Mouse (Mus musculus): Measurements from ENCODE around the gene Hmgcl. TPM values are rescaled to one million over a fixed set of nuclear protein-coding genes. Genes with fewer than 3 reads are reported as not detected.
"Not testable (repeated sequence)": the region's sequence is repeated elsewhere in the genome, so short reads cannot be mapped to it uniquely, and the experiment has no call there.

Hmgcl gene
- polyA plus RNA-seq, 2 experiments, result 69.7 to 93.4 TPM

DNA sequence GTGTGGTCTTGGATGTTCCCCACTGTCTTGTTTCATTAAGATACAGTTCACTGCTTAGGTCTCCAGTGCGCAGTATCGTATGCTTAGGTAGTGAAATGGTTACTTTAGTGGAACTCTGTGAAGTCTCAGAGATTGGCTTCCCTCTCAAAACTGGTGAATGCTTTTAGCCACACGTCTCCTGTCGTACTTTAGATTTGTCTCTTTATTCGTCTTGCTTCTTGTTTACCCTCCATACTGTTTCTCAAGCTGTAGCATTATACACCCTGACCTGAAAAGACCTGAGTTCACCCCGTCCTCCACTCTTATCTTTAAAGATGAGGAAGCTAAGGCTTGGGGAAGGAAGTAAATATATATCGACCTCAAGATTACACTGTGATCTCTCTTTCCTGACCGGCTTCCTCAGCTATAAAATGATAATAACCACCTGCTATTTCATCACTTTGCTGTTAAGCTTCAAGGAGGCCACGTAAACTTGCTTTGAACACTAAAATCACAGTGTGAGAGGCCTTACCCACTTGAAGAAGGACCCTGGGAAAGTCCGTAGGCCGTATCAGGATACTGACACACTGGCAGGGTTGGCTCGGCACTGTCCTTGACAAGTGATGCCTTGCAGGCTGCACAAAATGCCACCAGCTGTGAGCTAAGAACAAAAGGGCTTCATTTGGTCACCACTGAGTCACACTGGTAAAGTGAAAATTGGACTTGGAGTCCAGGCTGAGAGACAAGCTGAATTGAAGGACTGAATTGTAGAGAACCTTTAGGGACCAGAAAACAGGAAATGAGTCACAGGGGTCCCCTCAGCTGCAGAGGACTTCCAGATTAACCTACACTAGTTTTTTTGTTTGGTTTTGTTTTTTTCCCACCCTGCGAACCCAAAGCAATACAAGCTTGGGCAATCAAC, 26.9 kb downstream of the Hmgcl start:
- Histone ChIP-seq H3K4me2 (replicated peaks; ENCODE audit: low read depth, low read length, severe bottlenecking) (peak overlapping the region; percentile 91), H3K27me3 (ENCODE audit: control insufficient read depth, insufficient read depth, low read length) (no peaks in the 10 kb centered on the region), H3K9me3 (ENCODE audit: control insufficient read depth, low read length) (no peaks in the 10 kb centered on the region), H3K36me3 (ENCODE audit: control insufficient read depth, insufficient read depth, low read length) (peaks cover 58% of the 10 kb centered on the region), H3K4me1 (ENCODE audit: control insufficient read depth, insufficient read depth, low read length) (peaks cover 7% of the 10 kb centered on the region), H3K4me3 (replicated peaks; ENCODE audit: low read length) (peak overlapping the region; percentile 98), H3K27ac (replicated peaks; ENCODE audit: low read depth, low read length) (no peak overlapping the region), H3K9ac (ENCODE audit: low read depth, low read length, severe bottlenecking) (peak overlapping the region; percentile 87; the same call in 1 of the 2 replicates)
- ATAC-seq (ENCODE audit: low FRiP score, low read depth) (no peak), DNase-seq (ENCODE audit: low spot score) (no peak)
- no peak for TF ChIP-seq POLR2A (IDR thresholded peaks at IDR 0.05; ENCODE audit: borderline replicate concordance, extremely low read depth, insufficient read depth, insufficient read length)
- 70% methylated on average over 13 of the region's 13 CpGs for WGBS

DNA sequence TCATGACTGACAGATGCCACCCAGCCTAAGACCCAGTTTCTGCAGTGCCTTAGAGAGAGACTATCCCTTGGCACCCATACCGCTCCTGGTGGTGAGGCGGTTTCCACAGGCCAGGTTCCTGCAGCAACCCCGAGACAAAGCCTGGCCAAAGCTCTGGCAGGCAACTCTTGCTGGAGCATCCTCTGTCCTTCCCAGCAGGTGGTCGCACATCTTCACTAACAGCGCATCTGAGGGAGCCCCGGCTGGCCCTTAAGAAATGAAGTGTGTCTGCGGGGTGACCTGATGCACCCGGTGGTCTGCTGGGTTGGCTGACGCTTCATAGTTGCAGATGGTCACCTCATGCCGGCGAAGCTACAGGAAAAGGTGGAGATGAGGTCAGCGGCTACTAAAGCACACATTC, 29.9 kb downstream of the Hmgcl start:
- ATAC-seq (ENCODE audit: low FRiP score, low read depth), result no peak
- Histone ChIP-seq H3K9me3 (ENCODE audit: control insufficient read depth, low read length) (no peaks in the 10 kb centered on the region), H3K9ac (ENCODE audit: low read depth, low read length, severe bottlenecking) (no peak overlapping the region), H3K27ac (replicated peaks; ENCODE audit: low read depth, low read length) (no peak overlapping the region), H3K36me3 (ENCODE audit: control insufficient read depth, insufficient read depth, low read length) (peaks cover 50% of the 10 kb centered on the region), H3K4me3 (replicated peaks; ENCODE audit: low read length) (no peak overlapping the region), H3K4me2 (replicated peaks; ENCODE audit: low read depth, low read length, severe bottlenecking) (no peak overlapping the region), H3K27me3 (ENCODE audit: control insufficient read depth, insufficient read depth, low read length) (no peaks in the 10 kb centered on the region), H3K4me1 (ENCODE audit: control insufficient read depth, insufficient read depth, low read length) (peaks cover 7% of the 10 kb centered on the region)
- no peak for TF ChIP-seq POLR2A (IDR thresholded peaks at IDR 0.05; ENCODE audit: borderline replicate concordance, extremely low read depth, insufficient read depth, insufficient read length)
- WGBS, result 93% methylated on average over 12 of the region's 12 CpGs
- no peak for DNase-seq (ENCODE audit: low spot score)

DNA sequence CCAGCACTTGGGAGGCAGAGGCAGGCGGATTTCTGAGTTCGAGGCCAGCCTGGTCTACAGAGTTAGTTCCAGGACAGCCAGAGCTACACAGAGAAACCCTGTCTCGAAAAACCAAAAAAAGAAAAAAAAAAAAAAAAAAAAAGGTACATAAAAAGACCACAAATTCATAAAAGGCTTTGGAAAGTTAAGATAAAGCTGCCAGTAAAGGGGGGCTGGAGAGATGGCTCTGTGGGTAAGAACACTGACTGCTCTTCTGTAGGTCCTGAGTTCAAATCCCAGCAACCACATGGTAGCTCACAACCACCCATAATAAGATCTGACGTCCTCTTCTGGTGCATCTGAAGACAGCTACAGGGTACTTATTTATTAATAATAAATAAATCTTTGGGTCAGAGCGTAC, 34.0 kb downstream of the Hmgcl start:
- not testable (repeated sequence) for DNase-seq (ENCODE audit: low spot score)
- 96% methylated on average over 5 of the region's 5 CpGs for WGBS
- H3K36me3 ChIP-seq (ENCODE audit: control insufficient read depth, insufficient read depth, low read length), result peaks cover 72% of the 10 kb centered on the region

DNA sequence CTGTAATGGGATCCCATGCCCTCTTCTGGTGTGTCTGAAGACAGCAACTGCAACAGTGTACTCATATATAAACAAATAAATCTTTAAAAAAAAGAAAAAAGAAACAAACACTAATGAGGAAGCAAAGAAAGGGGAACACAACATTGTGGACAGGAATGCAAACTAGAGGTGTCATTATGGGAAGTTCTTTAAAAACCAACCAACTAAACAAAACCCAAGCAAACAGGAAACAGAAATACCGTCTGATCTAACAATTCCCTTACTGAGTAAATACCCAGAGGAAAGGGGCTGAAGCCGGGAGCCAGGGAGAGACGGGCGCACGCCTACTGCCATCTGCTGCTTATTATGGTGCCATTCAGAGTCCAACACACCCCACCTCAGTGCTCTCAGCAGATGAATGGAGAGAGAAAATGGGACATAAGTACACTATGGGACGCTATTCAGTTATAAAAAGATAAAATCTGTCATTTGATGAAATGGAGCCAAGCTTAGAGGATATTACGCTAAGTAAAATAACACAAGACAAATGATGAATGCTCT, 35.3 kb downstream of the Hmgcl start:
- Histone ChIP-seq H3K4me3 (replicated peaks; ENCODE audit: low read length) (no peak overlapping the region), H3K27ac (replicated peaks; ENCODE audit: low read depth, low read length) (no peak overlapping the region), H3K36me3 (ENCODE audit: control insufficient read depth, insufficient read depth, low read length) (peaks cover 60% of the 10 kb centered on the region), H3K27me3 (ENCODE audit: control insufficient read depth, insufficient read depth, low read length) (no peaks in the 10 kb centered on the region), H3K9me3 (ENCODE audit: control insufficient read depth, low read length) (no peaks in the 10 kb centered on the region), H3K4me1 (ENCODE audit: control insufficient read depth, insufficient read depth, low read length) (peaks cover 8% of the 10 kb centered on the region), H3K9ac (ENCODE audit: low read depth, low read length, severe bottlenecking) (no peak overlapping the region), H3K4me2 (replicated peaks; ENCODE audit: low read depth, low read length, severe bottlenecking) (no peak overlapping the region)
- ATAC-seq (ENCODE audit: low FRiP score, low read depth) (no peak), DNase-seq (ENCODE audit: low spot score) (no peak)
- 77% methylated on average over 7 of the region's 7 CpGs for WGBS
- TF ChIP-seq POLR2A (IDR thresholded peaks at IDR 0.05; ENCODE audit: borderline replicate concordance, extremely low read depth, insufficient read depth, insufficient read length), result no peak

More for the DNA sequence above, 34.0 kb downstream of the Hmgcl start:
- not testable (repeated sequence) for H3K4me1 ChIP-seq (ENCODE audit: control insufficient read depth, insufficient read depth, low read length); H3K4me3 ChIP-seq (replicated peaks; ENCODE audit: low read length); H3K9ac ChIP-seq (ENCODE audit: low read depth, low read length, severe bottlenecking); H3K27me3 ChIP-seq (ENCODE audit: control insufficient read depth, insufficient read depth, low read length); ATAC-seq (ENCODE audit: low FRiP score, low read depth); H3K4me2 ChIP-seq (replicated peaks; ENCODE audit: low read depth, low read length, severe bottlenecking); H3K27ac ChIP-seq (replicated peaks; ENCODE audit: low read depth, low read length); H3K9me3 ChIP-seq (ENCODE audit: control insufficient read depth, low read length)

DNA sequence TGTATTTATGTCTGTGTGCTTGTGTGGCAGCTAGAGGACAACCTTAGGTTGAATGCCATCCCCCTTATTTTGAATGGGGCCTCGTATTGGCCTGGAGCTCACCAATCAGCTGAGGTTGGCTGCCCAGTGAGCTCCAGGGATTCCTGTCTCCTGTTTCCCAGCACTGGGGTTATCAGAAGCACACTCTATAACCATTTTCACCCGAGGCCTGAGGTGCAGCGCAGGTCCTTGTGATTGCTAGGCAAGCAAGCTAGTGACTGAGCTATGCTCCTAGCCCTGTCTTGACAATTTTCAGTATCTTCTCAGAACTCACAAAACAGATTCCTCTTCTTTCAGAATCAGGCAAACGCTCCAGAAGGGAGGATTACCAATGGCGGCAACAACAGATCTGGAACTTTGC, 38.3 kb downstream of the Hmgcl start:
- Histone ChIP-seq H3K27me3 (ENCODE audit: control insufficient read depth, insufficient read depth, low read length) (no peaks in the 10 kb centered on the region), H3K4me2 (replicated peaks; ENCODE audit: low read depth, low read length, severe bottlenecking) (no peak overlapping the region), H3K27ac (replicated peaks; ENCODE audit: low read depth, low read length) (no peak overlapping the region), H3K9me3 (ENCODE audit: control insufficient read depth, low read length) (no peaks in the 10 kb centered on the region), H3K36me3 (ENCODE audit: control insufficient read depth, insufficient read depth, low read length) (peaks cover 37% of the 10 kb centered on the region), H3K4me1 (ENCODE audit: control insufficient read depth, insufficient read depth, low read length) (peaks cover 11% of the 10 kb centered on the region), H3K4me3 (replicated peaks; ENCODE audit: low read length) (no peak overlapping the region), H3K9ac (ENCODE audit: low read depth, low read length, severe bottlenecking) (no peak overlapping the region)
- no peak for TF ChIP-seq POLR2A (IDR thresholded peaks at IDR 0.05; ENCODE audit: borderline replicate concordance, extremely low read depth, insufficient read depth, insufficient read length)
- DNase-seq (ENCODE audit: low spot score) (no peak), ATAC-seq (ENCODE audit: low FRiP score, low read depth) (no peak)
- 87% methylated on average over 5 of the region's 5 CpGs for WGBS
